Mouse (Mus musculus): ENCODE results near the gene Angptl2.
A peak's percentile ranks its signal among the peaks of the same experiment; 100 is the strongest.

Angptl2 gene

DNA sequence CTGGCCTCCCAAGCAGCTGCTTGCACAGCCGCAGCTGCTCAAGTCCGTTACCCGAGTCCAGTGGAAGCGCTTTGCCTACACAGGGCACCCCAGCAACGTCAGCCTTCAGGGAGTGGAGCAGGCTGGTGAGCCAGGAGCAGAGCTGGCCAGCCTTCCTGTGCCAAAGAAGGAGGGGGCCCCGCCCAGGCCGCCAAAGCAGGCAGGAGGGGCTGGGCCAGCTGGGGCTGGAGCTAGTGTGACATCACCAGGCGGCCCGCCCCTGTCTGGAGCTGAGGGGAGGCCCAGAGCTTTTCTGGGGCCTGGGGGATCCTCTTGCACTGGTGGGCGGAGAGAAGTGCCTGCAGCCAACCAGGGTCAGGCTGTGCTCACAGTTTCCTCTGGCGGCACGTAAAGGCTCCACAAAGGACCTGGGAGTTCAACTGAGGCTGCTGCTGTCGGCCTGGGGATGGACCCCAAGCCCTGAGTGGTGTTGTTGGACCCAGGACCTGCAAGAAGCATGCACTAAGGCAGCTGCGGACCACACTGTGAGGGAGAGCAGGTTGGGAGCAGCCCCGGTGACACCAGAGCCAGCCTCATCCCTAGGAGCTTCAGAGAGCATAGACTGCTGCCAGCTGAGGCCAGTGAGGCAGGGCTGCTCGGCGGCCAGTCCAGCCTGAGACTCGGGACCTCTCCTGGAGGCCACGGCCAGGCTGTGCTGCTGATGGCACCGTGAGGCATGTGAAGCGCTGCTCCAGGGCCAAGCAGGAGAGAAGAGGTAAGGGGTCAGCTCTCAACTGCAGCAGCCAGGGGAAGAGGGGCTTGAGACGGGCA, at the start of gene Angptl2:
TSS of gene Angptl2 (plus strand) at position 370 of the 810 bp plus-strand sequence.
- peak; percentile 76 for DNase-seq (ENCODE audit: low read depth)

DNA sequence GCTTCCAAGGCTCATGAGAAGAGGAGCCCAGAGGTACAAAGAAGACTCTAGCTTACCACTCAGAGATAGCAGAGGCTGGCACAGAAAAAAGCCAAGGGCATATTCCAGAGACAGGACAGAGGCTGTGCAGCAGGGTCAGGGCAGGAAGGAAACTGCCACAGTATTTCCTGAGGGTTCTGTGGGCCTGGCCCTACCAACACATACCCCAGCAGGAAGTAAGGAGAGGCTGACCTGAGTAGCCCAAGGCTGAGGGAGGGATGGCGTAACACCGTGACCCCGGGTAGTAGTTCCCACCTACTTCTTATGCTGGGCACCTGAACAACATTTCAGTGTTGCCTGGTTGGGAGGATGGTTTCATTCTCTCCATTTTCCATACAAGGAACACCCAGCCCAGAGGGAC, 48.8 kb upstream of the Angptl2 start:
- DNase-seq (ENCODE audit: low read depth) = no peak

DNA sequence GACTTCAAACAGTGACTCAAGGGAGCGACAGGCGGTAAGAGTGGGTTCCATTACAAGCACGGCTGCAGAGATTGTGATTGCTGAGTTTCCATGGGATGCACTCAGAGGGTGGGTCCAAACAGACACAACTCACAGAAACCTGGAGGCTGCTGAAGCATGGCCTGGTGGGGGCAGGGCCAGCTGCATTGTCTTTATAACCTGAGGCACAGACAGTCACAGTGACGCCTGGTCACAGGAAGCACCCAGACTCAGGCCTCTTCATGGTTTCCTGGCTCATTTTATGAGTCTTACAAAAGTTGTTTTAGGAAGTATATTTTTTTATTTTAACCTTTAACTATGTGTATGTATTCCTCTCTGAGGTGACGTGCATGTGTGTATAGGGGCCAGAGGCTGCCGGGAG, 46.4 kb upstream of the Angptl2 start:
- DNase-seq (ENCODE audit: low read depth) = peak; percentile 39

DNA sequence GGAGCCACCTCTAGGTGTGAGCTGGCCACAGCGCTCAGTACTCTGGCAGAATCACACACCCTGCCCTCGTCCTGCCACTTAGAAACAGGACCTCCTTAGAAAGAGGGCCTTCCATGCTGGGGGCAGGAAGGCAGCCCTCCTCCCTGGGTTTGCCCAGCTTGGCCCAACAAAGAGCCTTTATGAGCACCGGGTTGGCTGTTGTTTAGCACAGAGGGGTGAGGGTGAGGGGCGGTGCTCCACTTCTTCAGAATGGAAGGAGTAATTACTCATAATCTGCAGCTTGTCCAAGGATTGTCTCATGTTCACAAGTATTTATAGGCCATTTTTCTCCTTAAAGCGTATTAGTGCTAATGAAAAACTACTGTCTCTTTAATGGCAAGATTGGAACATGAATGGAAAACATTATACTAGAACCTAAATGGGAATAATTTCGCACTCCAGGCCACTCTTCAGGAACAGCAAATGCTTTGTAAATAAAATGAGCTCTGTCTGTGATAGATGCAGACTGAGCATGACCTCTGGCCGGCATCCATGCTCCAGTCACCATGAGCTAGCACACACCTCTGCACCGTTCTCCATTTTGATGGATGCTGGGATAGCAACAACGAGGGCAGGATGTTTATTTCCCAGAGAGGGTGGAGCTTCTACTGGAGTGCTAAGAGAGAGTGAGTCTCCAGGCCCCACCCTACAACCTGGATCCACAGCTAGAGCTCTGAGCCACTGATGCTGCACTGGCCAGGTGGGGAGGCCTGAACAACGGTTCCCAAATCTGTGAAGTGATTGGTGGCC, 44.9 kb upstream of the Angptl2 start:
- no peak for DNase-seq (ENCODE audit: low read depth)

DNA sequence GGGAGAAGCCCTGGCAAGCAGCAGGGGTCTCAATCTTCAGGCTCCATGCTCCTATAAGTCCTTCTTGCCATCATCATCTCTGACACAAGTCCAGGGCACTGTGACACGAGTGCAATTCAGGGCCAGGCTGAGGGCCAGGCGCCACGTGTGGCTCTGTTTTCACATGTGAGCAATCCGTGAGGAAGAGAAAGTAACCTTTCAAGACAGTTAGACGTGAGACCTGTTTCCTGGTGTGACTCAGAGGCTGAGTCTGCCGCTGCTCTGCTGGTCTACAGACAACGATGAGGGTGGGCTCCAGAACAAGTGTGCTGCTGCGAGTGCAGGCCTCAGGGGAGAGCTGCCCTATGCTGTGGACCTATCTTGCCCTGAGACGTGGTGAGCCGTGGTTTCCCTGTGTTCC, 42.7 kb upstream of the Angptl2 start:
- DNase-seq (ENCODE audit: low read depth) = peak; percentile 44

DNA sequence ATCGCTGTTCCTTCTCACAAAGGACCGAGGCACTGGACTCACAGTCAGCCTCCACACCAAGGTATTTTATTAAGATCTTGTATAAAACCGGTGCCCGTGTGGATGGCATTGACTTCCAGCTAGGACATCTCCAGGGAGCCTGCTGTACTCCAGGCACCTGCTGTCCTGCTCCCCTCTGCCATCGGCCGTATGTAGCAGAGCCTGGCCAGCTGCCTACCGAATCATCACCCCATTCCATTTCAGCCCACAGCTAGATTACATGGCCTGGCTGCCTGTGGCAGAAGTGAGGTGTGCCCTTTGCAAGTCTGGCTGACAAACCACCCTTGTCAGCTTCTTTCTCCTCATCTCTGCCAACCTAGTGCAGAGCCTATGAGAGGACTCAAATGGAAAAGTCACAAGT, 42.2 kb upstream of the Angptl2 start:
- no peak for DNase-seq (ENCODE audit: low read depth)

DNA sequence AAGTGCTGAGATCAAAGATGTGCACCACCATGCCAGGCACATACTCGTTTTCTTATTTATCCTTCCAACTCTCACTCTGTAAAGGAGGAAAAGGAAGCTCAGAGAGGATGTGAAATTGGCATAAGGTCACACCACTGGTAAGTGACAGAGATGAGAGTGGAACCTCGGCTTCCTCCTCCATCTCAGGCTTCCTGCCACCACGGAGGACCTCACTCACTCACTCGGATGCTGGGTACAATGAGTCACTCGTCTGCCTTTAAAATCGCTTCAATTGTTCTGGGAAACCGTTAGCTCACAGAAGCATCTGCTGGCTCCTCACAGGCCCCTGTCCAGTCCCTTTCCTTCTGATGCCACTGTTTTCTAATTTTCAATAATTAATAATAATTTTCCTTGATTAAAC, 39.4 kb upstream of the Angptl2 start:
- peak; percentile 62 for DNase-seq (ENCODE audit: low read depth)

DNA sequence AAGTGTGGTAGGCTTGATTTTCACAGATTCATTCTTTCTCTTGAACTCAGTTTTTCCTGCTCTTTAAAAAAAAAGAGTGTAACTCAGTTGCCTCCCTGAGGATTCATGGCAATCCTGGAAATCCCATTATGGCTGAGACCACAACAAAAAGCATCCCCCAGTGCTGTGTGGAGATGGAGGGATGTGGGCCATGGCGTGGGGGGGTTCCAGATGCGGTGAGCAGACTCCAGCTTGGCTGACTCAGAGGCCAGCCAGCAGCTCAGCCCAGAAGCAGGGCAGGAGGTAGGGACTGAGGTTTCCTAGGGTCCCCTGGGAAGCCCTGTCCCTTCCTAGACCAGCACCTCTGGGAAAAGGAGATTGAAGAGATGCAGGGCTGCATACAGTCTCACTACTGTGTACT, 38.9 kb upstream of the Angptl2 start:
- DNase-seq (ENCODE audit: low read depth) = peak; percentile 26

DNA sequence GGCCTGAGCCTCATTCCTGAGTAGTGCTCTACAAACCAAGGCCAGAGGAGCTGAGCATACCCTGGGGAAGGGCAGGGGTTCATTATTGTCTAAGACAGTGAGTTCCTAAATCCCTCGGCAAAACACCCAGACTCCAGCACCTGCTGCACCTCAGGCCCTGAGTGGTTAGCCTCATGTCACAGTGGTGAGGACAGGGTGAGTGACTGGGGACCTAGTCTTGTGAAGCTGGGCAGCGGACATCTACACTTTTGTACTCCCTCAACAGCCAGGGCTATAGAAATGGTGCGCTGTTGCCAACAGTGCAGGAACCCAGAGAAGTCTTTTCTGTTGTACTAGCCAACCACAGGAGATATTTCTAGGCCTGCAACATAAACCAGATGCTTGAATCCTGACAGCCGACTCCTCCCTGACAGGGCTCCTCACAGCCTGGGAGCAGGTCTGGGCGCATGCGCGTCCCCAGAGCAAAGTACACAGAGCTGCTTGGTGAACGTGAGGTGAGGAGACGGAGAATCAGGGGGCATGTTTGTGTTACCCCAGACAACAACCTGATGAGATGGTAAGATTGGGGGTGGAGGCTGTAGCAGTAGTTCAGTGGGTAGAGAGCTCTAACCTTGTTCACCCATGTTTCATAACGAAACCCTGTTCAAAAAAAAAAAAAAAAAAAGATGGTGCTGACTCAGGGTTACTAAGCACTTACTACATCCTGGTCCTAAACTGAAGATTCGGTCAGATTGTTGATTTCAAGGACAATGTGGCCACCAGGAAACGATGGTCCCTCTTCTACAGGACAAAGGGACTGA, 38.2 kb upstream of the Angptl2 start:
- DNase-seq (ENCODE audit: low read depth) = peak; percentile 66

DNA sequence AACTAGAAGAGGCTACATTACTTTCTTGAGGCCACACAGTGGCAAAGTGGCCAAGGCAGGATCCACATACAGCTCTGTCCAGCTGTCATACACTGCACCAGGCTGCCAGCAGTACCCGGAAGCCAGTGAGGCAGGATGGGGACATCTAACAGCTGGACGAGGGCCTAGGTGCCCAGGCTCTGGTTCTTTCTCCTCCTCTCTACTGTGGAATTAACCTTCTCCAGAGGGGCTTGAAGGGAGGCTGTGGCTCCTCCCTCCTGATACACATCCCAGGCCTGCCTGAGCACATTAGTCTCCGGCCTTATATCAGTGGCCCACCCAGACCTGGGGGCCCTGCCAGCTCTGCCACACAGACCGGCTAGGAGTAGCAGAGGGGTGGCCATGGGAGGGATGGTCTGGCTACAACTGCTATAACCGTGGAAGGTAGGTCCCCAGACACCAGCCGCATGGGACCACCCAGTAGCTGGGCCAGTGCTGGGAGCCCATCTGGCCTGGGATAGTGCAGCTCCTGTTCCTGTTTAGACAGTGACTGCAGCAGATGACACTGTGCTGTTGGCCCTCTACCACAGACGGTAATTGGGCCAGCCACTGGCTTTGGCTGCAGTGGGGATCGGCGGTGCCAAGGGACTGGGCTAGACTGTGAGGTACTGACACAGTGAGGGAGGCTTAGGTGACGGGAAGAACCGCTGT, 37.5 kb upstream of the Angptl2 start:
- no peak for DNase-seq (ENCODE audit: low read depth)

DNA sequence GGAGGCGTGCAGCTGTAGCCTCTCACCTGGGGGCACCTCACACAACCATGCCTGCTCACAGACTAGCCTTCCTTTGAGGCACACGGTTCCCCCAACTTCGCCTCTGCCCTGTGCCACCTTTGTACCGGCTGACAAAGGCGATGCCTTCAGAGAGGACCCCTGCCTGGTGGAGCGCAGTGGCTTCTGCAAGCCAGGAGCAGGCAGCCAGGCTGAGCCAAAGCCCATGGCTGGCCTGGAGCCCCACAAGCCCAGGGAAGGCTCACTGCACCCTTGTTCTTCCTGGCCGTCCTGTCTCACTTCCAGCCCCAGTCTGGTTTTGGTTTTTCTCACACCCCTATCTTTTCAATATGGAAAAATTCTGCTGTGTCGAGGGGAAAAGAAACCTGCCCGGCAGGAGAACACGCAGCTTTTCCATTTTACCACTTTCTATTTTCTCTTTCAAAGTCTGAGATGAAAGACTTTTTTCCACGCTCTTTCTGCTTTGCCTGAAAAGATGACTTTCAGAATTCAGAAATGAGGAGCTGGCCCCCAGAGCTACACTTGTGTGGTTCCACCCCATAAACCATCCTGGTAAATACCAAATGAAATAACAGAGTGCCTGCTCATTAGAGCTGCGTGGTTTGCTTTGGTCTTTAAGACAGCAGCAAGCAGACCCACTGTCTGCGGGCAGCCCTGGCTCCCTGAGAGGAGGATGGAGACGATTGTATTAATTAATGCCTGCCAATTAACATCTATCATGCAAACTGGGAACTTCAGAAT, 36.5 kb upstream of the Angptl2 start:
- DNase-seq (ENCODE audit: low read depth) = peak; percentile 39

DNA sequence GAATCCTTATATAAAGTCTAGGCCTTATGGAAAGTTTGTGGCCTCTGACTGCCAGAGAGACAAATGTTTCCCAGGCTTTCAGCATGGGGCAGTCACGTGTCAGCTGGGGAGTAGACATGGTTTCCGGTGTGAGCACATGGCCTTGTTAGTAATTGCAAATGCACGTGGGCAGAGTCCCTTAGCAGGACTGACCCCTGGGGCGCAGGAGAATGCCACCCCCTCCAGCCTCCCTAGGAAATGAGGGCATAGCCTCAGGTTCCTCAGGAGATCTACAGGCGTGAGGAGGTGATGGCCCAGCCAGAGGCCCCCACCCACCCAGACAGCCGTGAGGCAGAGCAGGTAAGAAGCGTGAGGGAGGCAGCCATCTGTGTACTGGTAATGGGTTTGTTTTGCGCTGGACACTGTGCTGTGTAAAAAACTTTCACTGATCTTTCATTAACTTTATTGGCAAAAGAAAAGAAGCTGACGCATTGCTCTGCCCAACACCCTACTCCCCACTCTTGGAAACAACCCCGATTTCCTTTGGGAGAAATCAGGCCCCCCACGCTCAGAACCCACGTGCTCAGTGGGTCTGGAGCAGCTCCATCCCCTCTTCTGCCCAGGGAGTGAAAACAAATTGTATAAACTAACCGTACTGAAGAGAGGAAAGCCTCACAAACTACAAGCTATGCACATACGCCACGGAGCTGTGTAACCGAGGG, 35.8 kb upstream of the Angptl2 start:
- peak; percentile 38 for DNase-seq (ENCODE audit: low read depth)

DNA sequence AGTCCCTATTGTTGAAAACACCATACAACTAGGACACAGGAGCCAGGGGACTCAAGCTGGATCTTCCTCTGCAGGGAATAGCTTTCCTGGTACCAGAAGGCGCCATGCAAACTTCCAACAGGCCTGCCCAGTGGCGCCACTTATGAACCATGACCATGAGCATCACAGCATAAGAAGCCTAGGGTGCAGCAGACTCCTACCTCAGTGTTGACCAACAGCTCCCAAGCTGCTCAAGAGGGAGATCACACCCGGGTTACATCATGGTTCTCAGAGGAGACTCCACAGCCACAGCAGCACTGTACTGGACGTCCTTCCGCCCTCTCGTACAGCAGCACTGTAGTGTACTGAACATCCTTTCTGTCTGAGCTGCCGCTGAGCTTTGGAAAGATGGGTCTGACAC, 32.5 kb upstream of the Angptl2 start:
- DNase-seq (ENCODE audit: low read depth) = no peak

DNA sequence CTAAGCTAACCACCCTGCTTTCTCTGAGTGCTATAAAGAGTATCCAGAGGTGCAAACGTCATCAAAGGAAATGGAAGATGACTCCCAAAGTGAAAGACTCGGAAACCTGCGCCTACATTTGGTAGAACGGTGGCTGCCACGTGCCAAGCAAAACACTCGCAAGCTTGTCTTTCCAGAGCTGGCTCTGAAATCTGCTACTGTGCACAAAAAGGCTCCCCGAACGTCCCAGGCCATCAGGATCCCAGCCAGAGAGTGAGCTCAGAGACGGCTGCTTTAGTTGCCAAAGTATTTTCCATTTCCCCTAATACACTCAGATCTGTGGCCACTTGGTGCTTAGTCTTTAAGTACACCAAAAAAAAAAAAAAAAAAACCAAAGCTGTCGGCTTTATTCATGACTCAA, 31.2 kb upstream of the Angptl2 start:
- DNase-seq (ENCODE audit: low read depth) = no peak

DNA sequence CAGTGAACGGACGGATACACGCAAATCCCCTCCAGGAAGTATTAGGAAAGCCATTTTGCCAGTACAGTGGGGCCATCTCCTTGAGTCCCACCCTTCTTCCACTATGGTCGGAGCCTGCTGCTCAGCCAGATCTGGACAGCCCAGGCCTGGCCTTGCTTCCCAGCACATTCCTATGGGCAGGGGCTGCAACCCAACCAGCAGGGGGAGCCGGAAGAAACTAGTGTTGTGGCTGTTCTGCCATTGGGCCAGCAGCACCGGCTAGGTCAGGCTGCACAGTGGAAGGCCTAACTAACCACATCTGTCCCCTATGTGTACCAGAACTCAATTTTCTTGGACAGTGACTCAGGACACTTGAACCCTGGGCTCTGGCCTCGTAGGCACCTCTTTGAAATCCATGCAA, 30.6 kb upstream of the Angptl2 start:
- peak; percentile 33 for DNase-seq (ENCODE audit: low read depth)

DNA sequence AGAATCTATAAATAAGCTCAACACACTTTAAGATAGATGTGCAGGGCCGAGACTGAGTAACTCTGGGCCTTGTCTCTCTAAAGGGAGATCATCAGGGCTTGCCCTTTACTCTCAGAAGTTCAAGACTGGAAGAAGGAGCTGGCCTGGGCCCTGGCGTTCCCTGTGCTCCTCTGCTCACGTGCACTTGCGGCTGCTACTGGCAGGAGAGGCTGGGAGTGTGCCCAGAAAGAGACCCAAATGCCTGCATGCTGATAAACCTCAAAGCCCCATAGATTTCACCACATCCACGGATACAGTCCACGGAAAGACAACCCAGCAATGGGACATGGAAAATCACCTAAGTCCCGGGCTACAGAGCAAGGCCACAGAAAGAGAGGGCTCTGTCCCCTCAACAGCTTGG, 29.4 kb upstream of the Angptl2 start:
- no peak for DNase-seq (ENCODE audit: low read depth)

DNA sequence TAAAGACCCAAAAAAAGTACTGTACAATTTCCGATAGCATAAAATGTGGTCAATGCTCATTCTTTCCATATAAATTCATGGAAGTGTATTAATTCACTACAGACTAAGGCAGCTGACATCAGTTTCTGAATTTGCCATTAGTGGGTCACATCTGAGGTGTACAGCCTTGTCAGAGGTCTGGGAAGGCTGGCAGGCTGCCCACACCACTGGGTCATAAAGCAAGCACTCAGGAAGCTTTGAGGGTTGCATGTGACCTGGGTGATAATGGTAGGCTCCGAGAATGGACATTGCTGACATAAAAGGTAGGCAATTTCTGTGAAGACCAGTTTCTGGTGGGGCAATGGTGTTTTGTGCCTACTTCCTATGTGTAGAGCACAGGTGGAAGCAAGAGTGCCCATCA, 28.0 kb upstream of the Angptl2 start:
- DNase-seq (ENCODE audit: low read depth) = no peak

DNA sequence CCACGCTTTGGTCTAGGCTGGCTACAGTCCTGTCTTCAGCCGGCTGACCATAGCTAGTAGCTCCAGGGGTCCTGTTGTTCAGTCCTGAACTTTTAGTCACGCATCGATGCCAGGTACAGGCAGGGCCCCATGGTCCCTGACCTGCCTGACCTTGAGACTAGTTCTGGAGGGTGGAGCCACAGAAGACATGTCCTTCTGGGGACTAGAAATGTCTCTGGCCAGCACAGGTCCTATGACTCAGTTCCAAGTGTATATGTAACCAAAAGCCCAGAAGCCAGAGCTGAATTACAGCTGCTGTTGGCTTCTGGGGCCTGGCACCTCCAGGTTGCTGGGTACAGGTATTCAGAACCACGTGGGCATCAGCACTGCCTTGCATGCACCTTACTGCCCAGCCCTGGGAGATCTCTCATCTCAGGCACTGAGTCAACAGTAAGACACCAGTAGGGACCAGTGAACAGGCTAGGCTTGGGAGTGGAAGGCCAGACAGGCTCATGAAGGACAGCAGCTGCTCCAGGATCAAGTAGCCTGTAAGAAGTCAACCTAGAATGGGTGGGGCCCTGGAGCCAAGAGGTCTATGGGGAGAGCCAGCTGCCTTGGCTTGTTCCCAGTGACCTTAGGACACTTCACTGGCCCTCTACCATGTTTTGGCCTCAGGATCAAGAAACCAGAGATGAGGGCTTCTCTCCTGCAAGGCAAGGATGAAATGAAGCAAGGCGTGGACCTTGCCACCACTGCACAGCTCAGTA, 26.8 kb upstream of the Angptl2 start:
- no peak for DNase-seq (ENCODE audit: low read depth)

DNA sequence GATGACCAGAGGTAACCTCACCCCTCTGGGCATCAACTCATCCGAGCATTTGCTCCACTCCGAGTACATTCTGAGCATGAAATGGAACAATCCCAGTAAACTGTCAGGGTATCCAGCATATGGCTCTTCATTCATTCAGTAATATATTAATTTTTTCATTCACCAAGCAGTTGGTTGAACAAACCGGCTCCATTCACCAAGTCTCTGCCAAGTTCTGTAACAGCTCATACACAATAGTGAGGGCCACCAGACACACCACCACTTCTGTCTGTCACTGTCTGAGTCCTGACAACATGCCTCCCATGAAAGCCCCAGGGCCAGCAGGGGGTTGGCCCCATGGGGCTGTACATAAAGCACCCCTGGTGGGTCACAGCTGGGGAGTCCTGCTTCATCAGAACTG, 25.9 kb upstream of the Angptl2 start:
- no peak for DNase-seq (ENCODE audit: low read depth)

Data from induced T-regulatory cell, adult 2 months (primary cell).